Comparison of ENCODE assay signal across 20 mouse cellular contexts in genomic region chr7:101271602-101272001, GRCm38 (mm10). TPM values are rescaled to one million over a fixed set of nuclear protein-coding genes. Genes with fewer than 3 reads are reported as not detected.
DNase-seq lines count a peak whose midpoint lies in the region; ATAC-seq and TF ChIP-seq lines count a peak whose summit lies in the region.
"Had no signal": no experiment of that assay in that cellular context is flagged by ENCODE, and none has a peak within 500 bp of the region (broad histone marks: within the 10 kb centered on the region; RNA-seq: fewer than 3 reads in every experiment).

No protein-coding gene starts in this region.

- peak; percentile 60 for TF ChIP-seq CTCF in heart, postnatal 0 days (IDR thresholded peaks at IDR 0.05; ENCODE audit: low read depth)
- TF ChIP-seq CTCF in MEL (IDR thresholded peaks at IDR 0.05 in 2 of 3, conservative IDR thresholded peaks at IDR 0.05 in 1 of 3; ENCODE audit: control insufficient read depth in 1 of 3, insufficient read depth in 1 of 3, low read depth in 2 of 3, low read length in 3 of 3, poor library complexity in 1 of 3, severe bottlenecking in 1 of 3): peak in 1 of 3 experiments; percentile 34; a peak in 2 of 6 replicates
- peak; percentile 57; the same call in 1 of the 2 replicates for TF ChIP-seq CTCF in cortical plate, adult 2 months (IDR thresholded peaks at IDR 0.05; ENCODE audit: extremely low read depth, insufficient read depth, low read length)

- no peaks in the 10 kb centered on the region for H3K79me2 ChIP-seq in MEL (ENCODE audit: control insufficient read depth, insufficient read depth, low read length, poor library complexity)

- TF ChIP-seq POLR2A in MEL (IDR thresholded peaks at IDR 0.05; ENCODE audit: control insufficient read depth in 1 of 2, insufficient read depth in 1 of 2, low read depth in 1 of 2, low read length in 2 of 2, poor library complexity in 1 of 2): no peak
- no peak for TF ChIP-seq POLR2A in cortical plate, adult 2 months (IDR thresholded peaks at IDR 0.05; ENCODE audit: extremely low read depth, insufficient read depth, low read length)

- TF ChIP-seq EP300 in heart, postnatal 0 days (IDR thresholded peaks at IDR 0.05; ENCODE audit: low read depth): no peak
- TF ChIP-seq EP300 in MEL (IDR thresholded peaks at IDR 0.05; ENCODE audit: low read depth in 1 of 2, low read length in 2 of 2): no peak

- 88% methylated on average over 1 of the region's 1 CpGs for WGBS in heart, postnatal 0 days
- 63% methylated on average over 1 of the region's 1 CpGs for WGBS in liver, embryonic 15.5 days (ENCODE audit: insufficient replicate concordance)

- peak; percentile 16 for DNase-seq in heart, postnatal 0 days (ENCODE audit: low spot score)
- DNase-seq in heart, postnatal 25 days (ENCODE audit: low spot score): no peak
- DNase-seq in liver (no peak), MEL (ENCODE audit: low read depth, low spot score) (no peak)
- DNase-seq in spleen, postnatal 14 days (ENCODE audit: low spot score in 2 of 2): no peak
- no peak for DNase-seq in adrenal gland, postnatal 36 days
- DNase-seq: cerebellum, adult 18-20 months; heart, adult 11 months; kidney, postnatal 4 days; right cerebral cortex, postnatal 25 days had no signal

- H3K4me1 ChIP-seq in heart, postnatal 0 days (ENCODE audit: control insufficient read depth, insufficient read depth): peaks cover 19% of the 10 kb centered on the region
- peaks cover 28% of the 10 kb centered on the region for H3K4me1 ChIP-seq in liver, embryonic 15.5 days (replicated peaks)
- H3K4me1 ChIP-seq in MEL (ENCODE audit: control insufficient read depth in 1 of 2, insufficient read depth in 2 of 2, low read length in 2 of 2): no peaks in the 10 kb centered on the region
- peaks cover 4% of the 10 kb centered on the region; the same call in 1 of the 2 replicates for H3K4me1 ChIP-seq in cortical plate, adult 2 months (ENCODE audit: control insufficient read depth, insufficient read depth, low read length)
- H3K4me1 ChIP-seq: embryonic facial prominence, embryonic 13.5 days; forebrain, embryonic 10.5 days; hindbrain, embryonic 13.5 days; limb, embryonic 12.5 days; midbrain, embryonic 13.5 days had no signal

- no peak overlapping the region for H3K4me2 ChIP-seq in heart, postnatal 0 days (ENCODE audit: low read depth, low read length)
- H3K4me2 ChIP-seq in liver, embryonic 15.5 days: no peak overlapping the region
- H3K4me2 ChIP-seq: embryonic facial prominence, embryonic 13.5 days; heart, embryonic 15.5 days; hindbrain, embryonic 13.5 days; limb, embryonic 12.5 days; midbrain, embryonic 13.5 days had no signal

- ATAC-seq in heart, postnatal 0 days (ENCODE audit: insufficient read depth, low read depth): no peak
- ATAC-seq in liver, embryonic 15.5 days (ENCODE audit: insufficient read depth): no peak
- ATAC-seq: activated CD4-positive, CD25-positive, alpha-beta regulatory T cell, adult 4 months; midbrain, embryonic 13.5 days had no signal

- no peaks in the 10 kb centered on the region for H3K27me3 ChIP-seq in heart, postnatal 0 days (ENCODE audit: control insufficient read depth, insufficient read depth, low read length)
- H3K27me3 ChIP-seq in liver, embryonic 15.5 days: no peaks in the 10 kb centered on the region
- no peaks in the 10 kb centered on the region for H3K27me3 ChIP-seq in MEL (ENCODE audit: control insufficient read depth in 1 of 2, insufficient read depth in 2 of 2, low read length in 2 of 2)
- H3K27me3 ChIP-seq: embryonic facial prominence, embryonic 13.5 days; heart, embryonic 15.5 days; hindbrain, embryonic 13.5 days; limb, embryonic 12.5 days; midbrain, embryonic 13.5 days had no signal

- peak; percentile 17 for TF ChIP-seq RAD21 in MEL (IDR thresholded peaks at IDR 0.05; ENCODE audit: low read depth, low read length)

- H3K4me3 ChIP-seq in heart, postnatal 0 days (ENCODE audit: low read depth, low read length): no peak overlapping the region
- H3K4me3 ChIP-seq in liver, embryonic 15.5 days (replicated peaks): no peak overlapping the region
- no peak overlapping the region for H3K4me3 ChIP-seq in MEL (ENCODE audit: control insufficient read depth in 1 of 2, insufficient read depth in 1 of 2, low read depth in 2 of 2, low read length in 2 of 2)
- no peak overlapping the region for H3K4me3 ChIP-seq in cortical plate, adult 2 months (ENCODE audit: insufficient read depth, low read length)
- H3K4me3 ChIP-seq: embryonic facial prominence, embryonic 13.5 days; forebrain, embryonic 10.5 days; heart, embryonic 15.5 days; hindbrain, embryonic 13.5 days; limb, embryonic 12.5 days; midbrain, embryonic 13.5 days had no signal

- H3K36me3 ChIP-seq in heart, postnatal 0 days (replicated peaks; ENCODE audit: control insufficient read depth, insufficient read depth, low read length): peaks cover 18% of the 10 kb centered on the region
- H3K36me3 ChIP-seq in liver, embryonic 15.5 days (replicated peaks): peaks cover 27% of the 10 kb centered on the region
- H3K36me3 ChIP-seq in MEL (ENCODE audit: control insufficient read depth in 1 of 2, insufficient read depth in 2 of 2, low read length in 2 of 2): peaks cover 2 to 8% of the 10 kb centered on the region in 2 experiments; a peak in 3 of 4 replicates

- intact Hi-C loops in heart, postnatal 25 days (cut with DNase I): no loop called here

- no peaks in the 10 kb centered on the region for H3K9me3 ChIP-seq in heart, postnatal 0 days (replicated peaks; ENCODE audit: control insufficient read depth, low read length)
- no peaks in the 10 kb centered on the region for H3K9me3 ChIP-seq in liver, embryonic 15.5 days (replicated peaks)
- no peaks in the 10 kb centered on the region for H3K9me3 ChIP-seq in MEL (replicated peaks; ENCODE audit: insufficient read depth, low read length)
- H3K9me3 ChIP-seq: embryonic facial prominence, embryonic 13.5 days; forebrain, embryonic 10.5 days; G1E; heart, embryonic 15.5 days; hindbrain, embryonic 13.5 days; limb, embryonic 12.5 days; midbrain, embryonic 13.5 days had no signal

- no peak overlapping the region for H3K27ac ChIP-seq in heart, postnatal 0 days (ENCODE audit: low read depth)
- H3K27ac ChIP-seq in liver, embryonic 15.5 days (replicated peaks): 0 out of 2 replicates have a peak overlapping the region, but pooled peaks have one; percentile 7
- H3K27ac ChIP-seq in MEL (ENCODE audit: control insufficient read depth, low read depth, low read length): no peak overlapping the region
- no peak overlapping the region for H3K27ac ChIP-seq in cortical plate, adult 2 months (ENCODE audit: insufficient read depth, low read length)
- H3K27ac ChIP-seq: embryonic facial prominence, embryonic 13.5 days; forebrain, embryonic 10.5 days; heart, embryonic 15.5 days; hindbrain, embryonic 13.5 days; limb, embryonic 12.5 days; midbrain, embryonic 13.5 days had no signal

- H3K9ac ChIP-seq in heart, postnatal 0 days (replicated peaks; ENCODE audit: low read depth, low read length): no peak overlapping the region
- H3K9ac ChIP-seq in liver, embryonic 15.5 days: no peak overlapping the region
- H3K9ac ChIP-seq in MEL (ENCODE audit: control insufficient read depth, low read depth, low read length, poor library complexity, severe bottlenecking): no peak overlapping the region
- H3K9ac ChIP-seq: embryonic facial prominence, embryonic 13.5 days; heart, embryonic 15.5 days; hindbrain, embryonic 13.5 days; limb, embryonic 12.5 days; midbrain, embryonic 13.5 days had no signal

TF ChIP-seq in MEL, 35 proteins besides CTCF, POLR2A, EP300 and RAD21:
- TF ChIP-seq MYB (IDR thresholded peaks at IDR 0.05; ENCODE audit: low read depth, low read length) (no peak), NRF1 (IDR thresholded peaks at IDR 0.05; ENCODE audit: insufficient read depth, low read depth, low read length, poor library complexity, severe bottlenecking) (no peak), SMC3 (IDR thresholded peaks at IDR 0.05; ENCODE audit: low read depth, low read length) (peak; percentile 31; the same call in 1 of the 2 replicates)

RNA-seq across cellular contexts. Expression of gene Atg16l2, which starts 30.4 kb away (rescaled TPM):
- 67.1 and 93.8 TPM in 2 replicates for total RNA-seq in heart, postnatal 0 days (2014; rRNA removed; ENCODE audit: low replicate concordance)
- 15.9 and 20.5 TPM in 2 replicates for polyA plus RNA-seq in heart, postnatal 0 days (2015; fragmentation: Nextera tagmentation; extraction: Ambion mirVana)
- 10 to 100 TPM; 11.4 to 12.6 TPM for total RNA-seq in heart, postnatal 25 days (2021)
- 5.2 and 5.9 TPM in 2 replicates for polyA plus RNA-seq in liver, embryonic 15.5 days (2015; fragmentation: Nextera tagmentation; extraction: Ambion mirVana)
- 7.1 and 7.9 TPM in 2 replicates for total RNA-seq in MEL (2012; rRNA removed)
- 1 to 10 TPM in 1 of 2 experiments, not detected in 1; 8.8 TPM for polyA plus RNA-seq in MEL (2012; ENCODE audit: insufficient read depth in 1 of 2, insufficient read length in 2 of 2, low read depth in 1 of 2, low replicate concordance in 2 of 2, missing spikeins in 1 of 2)
- 65.1 and 74.5 TPM in 2 replicates for polyA plus RNA-seq in cortical plate, adult 2 months (2012; rRNA removed)
- total RNA-seq in adrenal gland, postnatal 36 days (2021): 10 to 100 TPM; 14.6 to 34.6 TPM

RNA-seq across cellular contexts. Expression of gene Stard10, which starts 45.3 kb away (rescaled TPM):
- 62.6 and 76.7 TPM in 2 replicates for total RNA-seq in heart, postnatal 0 days (2014; rRNA removed; ENCODE audit: low replicate concordance)
- polyA plus RNA-seq in heart, postnatal 0 days (2015; fragmentation: Nextera tagmentation; extraction: Ambion mirVana): 45.9 and 53.6 TPM in 2 replicates
- total RNA-seq in heart, postnatal 25 days (2021): 10 to 100 TPM; 57.4 to 65.4 TPM
- 122 and 143 TPM in 2 replicates for polyA plus RNA-seq in liver, embryonic 15.5 days (2015; fragmentation: Nextera tagmentation; extraction: Ambion mirVana)
- 6.6 and 9.3 TPM in 2 replicates for total RNA-seq in MEL (2012; rRNA removed)
- 10 to 100 TPM in 1 of 2 experiments, not detected in 1; 17.9 TPM for polyA plus RNA-seq in MEL (2012; ENCODE audit: insufficient read depth in 1 of 2, insufficient read length in 2 of 2, low read depth in 1 of 2, low replicate concordance in 2 of 2, missing spikeins in 1 of 2)
- polyA plus RNA-seq in cortical plate, adult 2 months (2012; rRNA removed): 94.2 and 95.5 TPM in 2 replicates
- total RNA-seq in adrenal gland, postnatal 36 days (2021): 10 to 100 TPM; 22.5 to 60.5 TPM
- total RNA-seq: G1E had no signal
